Mouse (Mus musculus) embryonic facial prominence, embryonic 11.5 days (tissue): ENCODE measurements around the gene Inca1. TPM values are rescaled to one million over a fixed set of nuclear protein-coding genes. Genes with fewer than 3 reads are reported as not detected.

ENCODE experiments used
- ATAC-seq: fragments of 200-750 bp; cut with Nextera tagmentation; replicated peaks from 2 replicates; pipeline ENCODE4 v1.8.0; 2017; ENCODE audit warnings: low read depth; ENCODE audit not compliant: insufficient number of reproducible peaks, low FRiP score, low TSS enrichment
- DNase-seq: peaks from one replicate; pipeline ENCODE4 v3.0.0-alpha.2; 2015; ENCODE audit warnings: low spot score
- H3K27ac ChIP-seq: fragments of 300-500 bp; sonication (generic); replicated peaks from 2 replicates; pipeline ENCODE4 v1.5.1; 2014; ENCODE audit warnings: mild to moderate bottlenecking, low read depth, low read length, control low read depth
- H3K27me3 ChIP-seq: fragments of 300-500 bp; sonication (generic); 2 replicates; pipeline ENCODE4 v1.6.1; 2014; ENCODE audit warnings: mild to moderate bottlenecking, low read length, moderate library complexity, mixed read lengths; ENCODE audit not compliant: control insufficient read depth, insufficient read depth
- H3K36me3 ChIP-seq: fragments of 300-500 bp; sonication (generic); replicated peaks from 2 replicates; pipeline ENCODE4 v1.6.1; 2014; ENCODE audit warnings: low read depth, mild to moderate bottlenecking, low read length, moderate library complexity, mixed read lengths; ENCODE audit not compliant: control insufficient read depth, insufficient read depth
- H3K4me1 ChIP-seq: fragments of 300-500 bp; sonication (generic); 2 replicates; pipeline ENCODE4 v1.6.1; 2014; ENCODE audit warnings: low read length, mixed read lengths; ENCODE audit not compliant: control insufficient read depth, insufficient read depth
- H3K4me2 ChIP-seq: fragments of 300-500 bp; sonication (generic); 2 replicates; pipeline ENCODE4 v1.6.1; 2014; ENCODE audit warnings: low read depth, mild to moderate bottlenecking, control low read depth, low read length, moderate library complexity
- H3K4me3 ChIP-seq: fragments of 300-500 bp; sonication (generic); 2 replicates; pipeline ENCODE4 v1.5.1; 2014; ENCODE audit warnings: low read depth, low read length, control low read depth
- H3K9ac ChIP-seq: fragments of 300-500 bp; sonication (generic); replicated peaks from 2 replicates; pipeline ENCODE4 v1.6.1; 2014; ENCODE audit warnings: mild to moderate bottlenecking, control low read depth, low read length
- H3K9me3 ChIP-seq: fragments of 300-500 bp; sonication (generic); replicated peaks from 2 replicates; pipeline ENCODE4 v1.6.1; 2016; ENCODE audit warnings: mild to moderate bottlenecking, low read length, inconsistent platforms, mixed read lengths; ENCODE audit not compliant: control insufficient read depth
- WGBS: fragments of 180-500 bp; shearing (Covaris S2); extraction: QIAGEN DNeasy Blood & Tissue Kit; methylation state at CpG from one replicate; pipeline ENCODE4 v1.1.7; 2014; 5-methylcytosine and 5-hydroxymethylcytosine counted together
- polyA plus RNA-seq: library from polyadenylated mRNA; unstranded; fragments of >200 nt; fragmentation: Nextera tagmentation; extraction: Ambion mirVana; gene quantifications from 2 replicates; pipeline ENCODE4 v1.2.1, GENCODE M21; 2014

Inca1 gene
- polyA plus RNA-seq, 1 experiment from 2014 or later: 0.73 TPM

GRCm38 (mm10) chr11:70683640-70684039 lies 16.3 kb downstream of the Inca1 start:
- Histone ChIP-seq H3K36me3 (no peaks in the 10 kb centered on the region), H3K9ac (no peak overlapping the region), H3K27ac (no peak overlapping the region), H3K4me2 (no peak overlapping the region), H3K4me1 (peaks cover 4% of the 10 kb centered on the region; the same call in 1 of the 2 replicates), H3K4me3 (no peak overlapping the region), H3K9me3 (no peaks in the 10 kb centered on the region), H3K27me3 (no peaks in the 10 kb centered on the region)
- ATAC-seq: no peak
- no peak for DNase-seq
- 85% methylated on average over 5 of the region's 5 CpGs for WGBS

- Histone ChIP-seq H3K4me2 (no peak overlapping the region), H3K27me3 (no peaks in the 10 kb centered on the region), H3K9me3 (no peaks in the 10 kb centered on the region), H3K27ac (no peak overlapping the region), H3K4me1 (peaks cover 2% of the 10 kb centered on the region; the same call in 1 of the 2 replicates), H3K36me3 (no peaks in the 10 kb centered on the region), H3K4me3 (no peak overlapping the region), H3K9ac (no peak overlapping the region)
- ATAC-seq (no peak), DNase-seq (peak; percentile 84)
- WGBS: 14% methylated on average over 11 of the region's 11 CpGs
Observed at GRCm38 (mm10) chr11:70681897-70682581, 17.9 kb downstream of the Inca1 start.

- Histone ChIP-seq H3K27ac (no peak overlapping the region), H3K4me1 (no peaks in the 10 kb centered on the region), H3K4me3 (no peak overlapping the region), H3K4me2 (no peak overlapping the region), H3K27me3 (no peaks in the 10 kb centered on the region), H3K9me3 (no peaks in the 10 kb centered on the region), H3K9ac (no peak overlapping the region), H3K36me3 (no peaks in the 10 kb centered on the region; the same call in 1 of the 2 replicates)
- 0 out of 2 replicates have a peak, but pooled peaks have one; percentile 42 for ATAC-seq
- WGBS: 56% methylated on average over 12 of the region's 12 CpGs
- no peak for DNase-seq
Observed at GRCm38 (mm10) chr11:70681170-70681569, 18.8 kb downstream of the Inca1 start.

- no peaks in the 10 kb centered on the region for H3K9me3 ChIP-seq
- WGBS: 90% methylated on average over 8 of the region's 8 CpGs
- DNase-seq (no peak), ATAC-seq (no peak)
- no peaks in the 10 kb centered on the region for H3K27me3 ChIP-seq
- no peaks in the 10 kb centered on the region; the same call in 1 of the 2 replicates for H3K36me3 ChIP-seq
- H3K9ac ChIP-seq: no peak overlapping the region
- H3K4me2 ChIP-seq: no peak overlapping the region
- no peak overlapping the region for H3K4me3 ChIP-seq
- no peaks in the 10 kb centered on the region for H3K4me1 ChIP-seq
- no peak overlapping the region for H3K27ac ChIP-seq
Observed at GRCm38 (mm10) chr11:70679894-70680293, 20.1 kb downstream of the Inca1 start.

- DNase-seq (no peak), ATAC-seq (no peak)
- no peaks in the 10 kb centered on the region for H3K27me3 ChIP-seq
- H3K4me2 ChIP-seq: no peak overlapping the region
- 94% methylated on average over 8 of the region's 8 CpGs for WGBS
- no peaks in the 10 kb centered on the region for H3K4me1 ChIP-seq
- no peak overlapping the region for H3K27ac ChIP-seq
- H3K4me3 ChIP-seq: no peak overlapping the region
- H3K9me3 ChIP-seq: no peaks in the 10 kb centered on the region
- no peak overlapping the region for H3K9ac ChIP-seq
- no peaks in the 10 kb centered on the region; the same call in 1 of the 2 replicates for H3K36me3 ChIP-seq
Observed at GRCm38 (mm10) chr11:70679361-70679760, 20.6 kb downstream of the Inca1 start.

GRCm38 (mm10) chr11:70678576-70678975 lies 21.4 kb downstream of the Inca1 start:
- DNase-seq: no peak

GRCm38 (mm10) chr11:70678092-70678491 lies 21.9 kb downstream of the Inca1 start:
- Histone ChIP-seq H3K9me3 (no peaks in the 10 kb centered on the region), H3K36me3 (no peaks in the 10 kb centered on the region; the same call in 1 of the 2 replicates), H3K27me3 (no peaks in the 10 kb centered on the region), H3K27ac (no peak overlapping the region), H3K4me3 (no peak overlapping the region), H3K4me2 (no peak overlapping the region), H3K4me1 (no peaks in the 10 kb centered on the region), H3K9ac (no peak overlapping the region)
- ATAC-seq (no peak), DNase-seq (no peak)
- 74% methylated on average over 9 of the region's 9 CpGs for WGBS

More at GRCm38 (mm10) chr11:70678576-70678975, 21.4 kb downstream of the Inca1 start:
- 49% methylated on average over 2 of the region's 2 CpGs for WGBS
- Histone ChIP-seq H3K36me3 (no peaks in the 10 kb centered on the region; the same call in 1 of the 2 replicates), H3K27ac (no peak overlapping the region), H3K4me3 (no peak overlapping the region), H3K27me3 (no peaks in the 10 kb centered on the region), H3K4me2 (no peak overlapping the region), H3K9me3 (no peaks in the 10 kb centered on the region), H3K9ac (no peak overlapping the region), H3K4me1 (no peaks in the 10 kb centered on the region)
- no peak for ATAC-seq

GRCm38 (mm10) chr11:70674501-70674900 lies 25.5 kb downstream of the Inca1 start:
- H3K9me3 ChIP-seq: no peaks in the 10 kb centered on the region
- no peak overlapping the region for H3K4me2 ChIP-seq
- H3K27me3 ChIP-seq: no peaks in the 10 kb centered on the region
- H3K9ac ChIP-seq: no peak overlapping the region
- no peak overlapping the region for H3K4me3 ChIP-seq
- no peaks in the 10 kb centered on the region for H3K4me1 ChIP-seq
- DNase-seq: no peak
- WGBS: 68% methylated on average over 11 of the region's 11 CpGs
- no peaks in the 10 kb centered on the region; the same call in 1 of the 2 replicates for H3K36me3 ChIP-seq
- no peak for ATAC-seq
- H3K27ac ChIP-seq: no peak overlapping the region
